Mouse (Mus musculus) heart, embryonic 11.5 days (tissue): ENCODE results near the gene B4galnt3. TPM values are rescaled to one million over a fixed set of nuclear protein-coding genes. Genes with fewer than 3 reads are reported as not detected.
A peak's percentile ranks its signal among the peaks of the same experiment; 100 is the strongest.

ENCODE experiments used
- ATAC-seq: fragments of 200-750 bp; cut with Nextera tagmentation; replicated peaks from 2 replicates; pipeline ENCODE4 v1.8.0; 2017; ENCODE audit warnings: moderate library complexity; ENCODE audit not compliant: insufficient number of reproducible peaks, low FRiP score, low TSS enrichment
- H3K27ac ChIP-seq: fragments of 300-500 bp; sonication (generic); 2 replicates; pipeline ENCODE4 v1.5.1; 2014; ENCODE audit warnings: mild to moderate bottlenecking, low read depth, low read length
- H3K27me3 ChIP-seq: fragments of 300-500 bp; sonication (generic); 2 replicates; pipeline ENCODE4 v1.6.1; 2014; ENCODE audit warnings: mild to moderate bottlenecking, low read length, mixed read lengths; ENCODE audit not compliant: control insufficient read depth, insufficient read depth
- H3K36me3 ChIP-seq: fragments of 300-500 bp; sonication (generic); 2 replicates; pipeline ENCODE4 v1.6.1; 2014; ENCODE audit warnings: mild to moderate bottlenecking, low read length, moderate library complexity, mixed read lengths; ENCODE audit not compliant: control insufficient read depth, insufficient read depth
- H3K4me1 ChIP-seq: fragments of 300-500 bp; sonication (generic); 2 replicates; pipeline ENCODE4 v1.6.1; 2014; ENCODE audit warnings: low read length; ENCODE audit not compliant: control insufficient read depth, insufficient read depth
- H3K4me2 ChIP-seq: fragments of 300-500 bp; sonication (generic); 2 replicates; pipeline ENCODE4 v1.6.1; 2014; ENCODE audit warnings: mild to moderate bottlenecking, moderate library complexity
- H3K4me3 ChIP-seq: fragments of 300-500 bp; sonication (generic); 2 replicates; pipeline ENCODE4 v1.5.1; 2014; ENCODE audit warnings: low read depth, low read length
- H3K9ac ChIP-seq: fragments of 300-500 bp; sonication (generic); 2 replicates; pipeline ENCODE4 v1.6.1; 2014; ENCODE audit warnings: mild to moderate bottlenecking, low read depth, low read length, moderate library complexity
- H3K9me3 ChIP-seq: fragments of 300-500 bp; sonication (generic); replicated peaks from 2 replicates; pipeline ENCODE4 v1.6.1; 2016; ENCODE audit warnings: low read length; ENCODE audit not compliant: control insufficient read depth
- whole genome bisulfite sequencing: fragments of 180-500 bp; shearing (Covaris S2); extraction: QIAGEN DNeasy Blood & Tissue Kit; methylation state at CpG from one replicate; pipeline ENCODE4 v1.1.7; 2014; ENCODE audit not compliant: insufficient replicate concordance; 5-methylcytosine and 5-hydroxymethylcytosine counted together
- polyA plus RNA-seq: library from polyadenylated mRNA; unstranded; fragments of >200 nt; fragmentation: Nextera tagmentation; extraction: Ambion mirVana; gene quantifications from 2 replicates; pipeline ENCODE4 v1.2.1, GENCODE M21; 2014

B4galnt3 gene
- polyA plus RNA-seq, 1 experiment from 2014 or later, result 0.19 TPM

DNA sequence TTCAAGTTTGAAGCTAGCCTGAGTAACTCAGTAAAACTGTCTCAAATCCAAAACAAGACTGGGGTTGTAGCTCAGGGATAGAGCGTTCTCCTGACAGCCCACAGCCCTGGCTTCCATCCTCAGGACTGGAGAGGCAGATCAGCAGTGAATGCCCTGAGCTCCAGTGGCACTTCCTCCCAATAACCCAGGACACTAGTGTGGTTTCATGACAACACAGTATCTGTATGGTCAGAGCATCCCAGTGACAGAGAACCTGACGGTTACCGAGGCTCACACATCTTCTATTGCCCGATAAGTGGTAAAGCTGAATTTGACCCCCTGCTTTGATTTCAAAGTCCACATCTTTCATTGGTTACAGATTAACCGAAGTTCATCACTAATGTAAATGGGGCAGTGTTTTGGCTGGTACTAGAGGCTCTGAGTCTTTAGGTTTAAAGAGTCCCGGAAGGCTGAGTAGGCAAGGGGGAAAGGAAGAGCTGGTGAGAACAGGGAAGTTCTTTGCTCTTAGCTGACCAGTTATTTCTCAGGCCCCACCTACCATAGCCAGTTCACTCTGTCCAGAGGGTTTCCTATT, 120.2 kb downstream of the B4galnt3 start:
- Histone ChIP-seq H3K27me3 (no peaks in the 10 kb centered on the region), H3K9ac (peak overlapping the region; percentile 44; the same call in 1 of the 2 replicates), H3K27ac (peak overlapping the region; percentile 91), H3K9me3 (no peaks in the 10 kb centered on the region), H3K4me1 (peaks cover 28% of the 10 kb centered on the region), H3K4me2 (peak overlapping the region; percentile 17), H3K4me3 (no peak overlapping the region), H3K36me3 (no peaks in the 10 kb centered on the region)
- WGBS, result 56% methylated on average over 6 of the region's 6 CpGs
- no peak for ATAC-seq

DNA sequence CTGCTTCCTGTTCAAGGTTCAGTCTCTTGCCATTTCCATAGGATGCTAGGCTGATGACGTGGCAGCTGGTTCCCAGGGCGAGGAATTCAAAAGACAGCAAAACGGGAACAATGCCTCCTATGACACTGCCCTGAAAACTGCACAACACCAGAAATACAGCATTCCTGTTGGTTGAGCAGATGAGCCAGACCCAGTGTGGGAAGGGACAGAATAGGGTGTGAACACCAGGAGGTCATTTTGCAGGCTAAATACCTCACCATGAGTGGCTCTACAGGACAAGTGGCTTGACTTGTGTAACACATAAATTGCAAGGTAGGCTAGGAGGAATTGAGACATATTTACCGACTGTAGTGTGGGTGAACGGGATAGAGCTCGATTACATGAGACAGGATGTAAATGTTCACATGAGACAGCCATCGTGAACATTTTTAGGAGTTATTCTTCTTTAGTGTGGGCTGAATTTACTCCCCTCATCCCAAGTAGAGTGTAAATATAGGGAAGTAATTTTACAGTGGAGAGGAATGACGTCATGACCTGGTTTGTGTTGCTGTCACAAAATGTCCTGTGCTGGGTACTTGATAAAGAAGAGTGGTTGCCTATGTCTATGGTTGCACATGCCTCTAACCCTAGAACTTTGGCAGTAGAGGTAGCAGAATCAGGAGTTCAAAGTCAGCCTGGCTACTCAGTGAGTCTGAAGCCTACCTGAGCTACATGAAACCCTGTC, 121.9 kb downstream of the B4galnt3 start:
- no peak overlapping the region for H3K4me2 ChIP-seq
- no peak overlapping the region for H3K27ac ChIP-seq
- H3K4me1 ChIP-seq, result peaks cover 31% of the 10 kb centered on the region
- no peaks in the 10 kb centered on the region for H3K9me3 ChIP-seq
- H3K36me3 ChIP-seq, result no peaks in the 10 kb centered on the region
- no peak overlapping the region for H3K9ac ChIP-seq
- H3K27me3 ChIP-seq, result no peaks in the 10 kb centered on the region
- no peak for ATAC-seq
- H3K4me3 ChIP-seq, result no peak overlapping the region
- WGBS, result 81% methylated on average over 8 of the region's 8 CpGs

DNA sequence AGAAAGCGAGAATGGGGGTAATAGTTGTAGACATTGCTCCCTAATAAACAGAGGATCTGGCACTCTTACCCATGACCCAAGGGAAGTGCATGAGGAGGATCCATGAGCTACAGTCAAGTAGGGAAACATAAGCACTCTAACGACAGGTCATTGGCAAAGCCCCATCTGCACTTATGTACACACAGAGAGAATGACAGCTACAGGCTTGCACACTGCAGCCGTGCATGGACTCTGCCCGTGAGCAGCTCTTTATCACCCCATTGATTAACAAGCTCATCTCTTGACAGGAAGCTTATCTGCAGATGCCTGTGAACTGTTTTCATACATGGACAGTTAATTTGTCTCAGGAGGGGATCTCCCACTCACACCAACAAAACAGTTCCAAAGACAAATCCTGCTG, 126.8 kb downstream of the B4galnt3 start:
- WGBS, result 37% methylated on average over 4 of the region's 4 CpGs
- no peak for ATAC-seq
- H3K27me3 ChIP-seq, result no peaks in the 10 kb centered on the region
- H3K4me1 ChIP-seq, result peaks cover 9% of the 10 kb centered on the region
- H3K4me2 ChIP-seq, result no peak overlapping the region
- no peaks in the 10 kb centered on the region for H3K9me3 ChIP-seq
- no peak overlapping the region for H3K9ac ChIP-seq
- H3K36me3 ChIP-seq, result no peaks in the 10 kb centered on the region
- H3K4me3 ChIP-seq, result no peak overlapping the region
- no peak overlapping the region for H3K27ac ChIP-seq

DNA sequence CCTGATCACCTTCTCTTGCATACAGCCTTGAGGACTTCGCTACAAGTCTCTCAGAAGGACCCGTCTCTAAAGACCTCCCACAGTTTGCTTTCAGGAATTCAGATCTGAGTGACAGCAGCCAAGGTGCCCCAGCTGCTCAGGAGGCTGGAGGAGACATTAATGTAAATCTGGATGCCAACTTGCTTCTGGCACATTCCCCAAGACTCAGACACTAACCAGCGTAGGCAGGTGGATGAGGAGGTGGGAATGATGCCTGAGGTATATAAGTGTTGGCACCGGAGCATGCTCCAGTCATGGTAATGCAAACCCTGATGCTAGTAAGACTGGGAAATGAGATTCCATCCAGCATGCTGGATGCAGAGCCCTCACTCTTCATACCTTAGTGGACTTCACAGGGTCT, 129.6 kb downstream of the B4galnt3 start:
- peaks cover 10% of the 10 kb centered on the region for H3K4me1 ChIP-seq
- H3K4me3 ChIP-seq, result no peak overlapping the region
- WGBS, result 75% methylated on average over 4 of the region's 4 CpGs
- H3K27me3 ChIP-seq, result no peaks in the 10 kb centered on the region
- no peak overlapping the region for H3K4me2 ChIP-seq
- no peaks in the 10 kb centered on the region for H3K9me3 ChIP-seq
- ATAC-seq, result no peak
- no peak overlapping the region for H3K9ac ChIP-seq
- H3K36me3 ChIP-seq, result no peaks in the 10 kb centered on the region
- no peak overlapping the region for H3K27ac ChIP-seq

DNA sequence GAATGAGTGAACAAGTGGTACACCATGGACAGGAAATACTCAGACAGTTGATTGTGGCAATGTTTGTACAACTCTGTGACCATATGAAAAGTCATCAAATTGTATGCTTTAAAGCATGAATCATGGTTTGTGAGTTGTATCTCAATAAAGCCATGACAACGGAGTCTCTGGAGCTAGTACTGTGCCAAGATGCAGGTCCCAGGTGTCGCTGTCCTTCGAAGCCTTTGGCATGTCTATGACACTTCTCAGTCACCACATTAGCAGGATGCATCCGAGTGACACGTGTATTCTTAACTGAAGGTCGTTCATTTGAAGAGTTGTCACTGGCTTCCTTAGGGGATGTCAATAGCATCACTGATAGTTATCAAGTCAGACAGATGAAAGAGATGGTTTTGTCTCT, 131.4 kb downstream of the B4galnt3 start:
- Histone ChIP-seq H3K9ac (no peak overlapping the region), H3K27me3 (no peaks in the 10 kb centered on the region), H3K4me1 (peaks cover 19% of the 10 kb centered on the region), H3K4me2 (no peak overlapping the region), H3K4me3 (no peak overlapping the region), H3K27ac (no peak overlapping the region), H3K9me3 (no peaks in the 10 kb centered on the region), H3K36me3 (no peaks in the 10 kb centered on the region)
- ATAC-seq, result no peak
- WGBS, result 63% methylated on average over 6 of the region's 6 CpGs

DNA sequence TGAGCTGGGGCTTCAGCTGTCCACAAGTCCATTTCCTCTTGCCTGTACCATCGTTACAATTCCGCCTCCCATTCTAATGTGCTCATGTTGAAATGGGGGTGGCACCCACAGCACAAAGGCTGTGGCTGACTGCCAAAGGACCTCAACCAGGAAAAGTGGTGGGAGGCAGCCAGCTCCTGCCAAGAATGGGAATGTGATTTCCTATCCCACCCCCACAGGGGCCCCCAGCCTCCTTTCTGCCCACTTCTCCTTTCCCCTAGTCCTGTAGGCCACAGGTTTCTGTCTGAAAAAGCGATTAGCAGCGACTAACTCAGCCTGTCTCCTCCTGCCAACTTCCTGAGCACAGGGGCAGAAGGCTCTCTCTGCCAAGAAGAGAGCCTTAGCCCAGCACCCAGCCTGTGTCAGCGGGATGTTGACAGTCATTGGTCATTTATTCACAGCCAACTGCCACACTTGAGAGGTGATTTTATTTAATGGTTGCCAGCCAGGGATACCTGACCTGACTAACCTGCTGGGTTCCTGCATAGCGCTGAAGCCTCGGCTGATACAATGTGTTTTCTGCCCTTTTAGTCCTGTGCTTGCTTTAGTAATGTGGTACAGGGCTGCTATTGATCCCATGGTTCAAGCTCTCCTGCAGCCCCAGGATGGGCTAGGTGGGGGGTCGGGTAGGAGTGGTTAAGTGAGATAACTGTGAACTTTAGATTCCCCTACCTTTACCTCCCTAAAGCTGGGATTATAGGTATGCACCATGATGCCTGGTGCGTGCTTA, 135.0 kb downstream of the B4galnt3 start:
- Histone ChIP-seq H3K4me1 (peaks cover 14% of the 10 kb centered on the region), H3K27me3 (no peaks in the 10 kb centered on the region), H3K9me3 (no peaks in the 10 kb centered on the region), H3K36me3 (no peaks in the 10 kb centered on the region), H3K27ac (peak overlapping the region; percentile 6), H3K4me2 (no peak overlapping the region), H3K4me3 (no peak overlapping the region), H3K9ac (no peak overlapping the region)
- 57% methylated on average over 9 of the region's 9 CpGs for WGBS
- ATAC-seq, result peak; percentile 61

DNA sequence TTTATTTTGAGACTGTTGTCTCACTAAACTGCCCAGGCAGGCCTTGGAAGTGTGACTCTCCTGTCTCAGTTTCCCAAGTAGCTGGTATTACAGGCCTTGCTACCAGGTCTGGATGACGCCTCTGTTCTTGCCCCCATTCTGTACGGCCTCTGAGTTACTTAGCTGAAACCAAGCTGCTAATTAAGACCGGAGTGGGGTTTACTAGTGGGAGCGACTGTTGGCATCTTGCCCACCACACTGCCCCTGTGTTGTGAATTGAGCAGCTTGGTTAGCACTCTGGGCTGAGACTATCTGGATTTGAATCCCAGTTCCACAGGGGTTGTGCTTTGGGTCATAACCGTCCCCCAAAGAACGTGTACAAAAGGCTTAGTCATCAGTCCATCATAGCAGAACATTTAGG, 136.9 kb downstream of the B4galnt3 start:
- Histone ChIP-seq H3K27me3 (no peaks in the 10 kb centered on the region), H3K36me3 (no peaks in the 10 kb centered on the region), H3K4me2 (no peak overlapping the region), H3K9ac (no peak overlapping the region), H3K9me3 (no peaks in the 10 kb centered on the region), H3K27ac (no peak overlapping the region), H3K4me1 (peaks cover 14% of the 10 kb centered on the region), H3K4me3 (no peak overlapping the region)
- 74% methylated on average over 6 of the region's 6 CpGs for WGBS
- no peak for ATAC-seq

DNA sequence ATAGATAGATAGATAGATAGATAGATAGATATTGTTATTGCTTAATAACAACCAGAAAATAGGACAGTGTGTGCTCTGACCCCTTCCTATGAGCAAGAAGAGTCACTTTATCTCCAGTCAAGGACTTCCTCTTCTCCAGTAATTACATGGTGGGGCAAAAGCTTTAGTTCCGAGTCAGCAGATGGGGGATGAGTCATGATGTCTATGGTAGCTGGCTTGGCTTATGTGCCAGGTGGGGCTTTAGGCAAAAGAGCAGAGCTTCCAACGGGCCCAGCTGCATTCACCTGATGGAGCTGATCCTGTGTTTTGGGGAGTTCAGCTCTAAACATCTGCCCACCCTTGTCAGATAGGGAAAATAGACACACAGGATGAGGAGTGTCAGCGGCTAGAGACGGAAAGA, 138.8 kb downstream of the B4galnt3 start:
- peaks cover 22% of the 10 kb centered on the region for H3K4me1 ChIP-seq
- no peak for ATAC-seq
- no peaks in the 10 kb centered on the region for H3K9me3 ChIP-seq
- no peak overlapping the region for H3K9ac ChIP-seq
- no peaks in the 10 kb centered on the region for H3K27me3 ChIP-seq
- no peaks in the 10 kb centered on the region for H3K36me3 ChIP-seq
- WGBS, result 79% methylated on average over 4 of the region's 4 CpGs
- H3K4me3 ChIP-seq, result no peak overlapping the region
- no peak overlapping the region for H3K4me2 ChIP-seq
- no peak overlapping the region for H3K27ac ChIP-seq
